Mouse (Mus musculus) cerebral cortex, adult 2 months (tissue): Measurements from ENCODE around the gene Olfr281.

Source experiments
- WGBS: fragments of 180-500 bp; shearing (Covaris S2); methylation state at CpG from one replicate; pipeline ENCODE4 v1.1.7; 2018; 5-methylcytosine and 5-hydroxymethylcytosine counted together

The Olfr281 gene

DNA sequence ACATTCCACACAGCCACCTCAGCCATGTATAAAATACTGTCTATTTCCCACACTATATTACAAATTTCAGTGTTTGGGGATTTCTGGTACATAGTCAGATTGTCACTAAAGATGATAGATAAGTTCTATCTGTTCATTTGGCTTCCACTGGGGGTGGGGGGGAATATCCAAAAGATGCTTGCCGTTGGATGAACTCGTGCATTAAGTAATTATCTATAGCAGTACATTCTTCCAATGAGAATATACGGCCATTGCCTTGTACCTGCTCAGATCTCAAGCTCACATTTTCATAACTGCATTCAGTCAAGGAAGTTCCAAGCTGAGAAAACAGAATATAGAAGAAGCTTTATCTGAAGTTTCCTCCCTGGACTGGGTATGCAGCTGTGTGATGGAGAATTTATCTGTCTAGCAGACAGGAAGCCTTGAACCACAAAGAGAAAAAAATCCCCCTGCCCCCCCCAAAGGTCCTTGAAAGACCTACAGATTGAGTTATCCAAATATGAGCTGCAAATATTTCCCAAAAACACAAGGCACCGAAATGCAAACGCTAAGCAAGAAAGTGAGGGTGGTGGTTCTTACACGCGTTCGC lies 34.1 kb downstream of the Olfr281 start:
- WGBS = 94% methylated on average over 8 of the region's 8 CpGs

DNA sequence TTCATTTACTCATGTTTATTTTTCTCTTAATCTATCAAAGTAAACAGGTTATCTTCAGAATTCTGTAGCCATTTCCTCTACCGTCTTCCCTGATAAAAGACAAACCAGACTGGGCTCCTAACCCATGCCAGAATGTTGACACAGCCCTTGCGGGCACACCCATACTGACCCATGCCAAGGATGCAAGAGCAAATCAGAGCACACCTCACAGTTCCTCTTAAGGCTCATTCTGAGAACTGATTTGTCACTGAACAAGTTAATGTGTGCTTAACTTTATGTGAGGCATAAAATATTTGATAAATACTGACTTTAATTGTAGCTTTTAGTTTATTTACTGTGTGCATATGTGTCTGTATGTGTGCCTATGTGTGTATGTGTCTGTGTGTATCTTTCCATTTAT lies 38.9 kb downstream of the Olfr281 start:
- 77% methylated on average over 2 of the region's 2 CpGs for WGBS

DNA sequence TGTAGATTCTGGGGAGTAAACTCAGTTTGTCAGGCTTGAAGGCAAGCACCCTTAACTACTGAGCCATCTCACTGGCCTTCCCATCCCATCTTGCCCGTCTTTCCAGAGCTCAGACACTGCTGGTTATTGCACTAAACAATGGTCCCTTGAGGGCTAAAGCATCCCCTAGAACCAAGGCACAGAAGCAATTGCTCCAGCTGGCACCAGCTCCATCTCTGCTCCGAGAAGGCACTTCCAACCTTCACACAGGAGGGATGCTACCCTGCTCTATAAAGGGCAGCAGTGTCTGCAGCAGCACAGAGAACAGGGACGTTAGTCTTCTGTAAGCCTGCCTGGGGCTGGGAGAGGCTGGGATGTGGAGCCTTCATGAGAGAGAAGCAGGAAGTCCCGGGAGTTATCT lies 39.7 kb downstream of the Olfr281 start, which contains the start of gene Olfr279:
TSS of gene Olfr279 (plus strand) at position 301 of the 400 bp plus-strand sequence.
- 53% methylated on average over 4 of the region's 4 CpGs for WGBS

DNA sequence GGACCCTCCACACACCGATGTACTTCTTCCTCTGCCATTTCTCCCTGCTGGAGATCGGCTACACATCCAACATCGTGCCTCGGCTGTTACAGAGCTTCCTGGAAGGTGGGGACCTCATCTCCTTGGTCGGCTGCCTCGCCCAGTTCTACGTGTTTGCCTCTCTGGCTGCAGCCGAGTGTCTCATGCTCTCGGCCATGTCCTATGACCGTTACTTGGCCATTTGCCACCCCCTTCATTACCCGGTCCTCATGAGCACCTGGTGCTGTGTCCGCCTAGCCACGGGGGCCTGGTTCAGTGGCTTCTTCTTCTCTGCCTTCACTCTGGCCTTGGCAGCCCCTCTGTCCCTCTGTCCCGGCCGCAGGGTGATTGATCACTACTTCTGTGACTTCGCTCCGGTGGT lies 45.2 kb downstream of the Olfr281 start:
- 91% methylated on average over 17 of the region's 17 CpGs for WGBS

DNA sequence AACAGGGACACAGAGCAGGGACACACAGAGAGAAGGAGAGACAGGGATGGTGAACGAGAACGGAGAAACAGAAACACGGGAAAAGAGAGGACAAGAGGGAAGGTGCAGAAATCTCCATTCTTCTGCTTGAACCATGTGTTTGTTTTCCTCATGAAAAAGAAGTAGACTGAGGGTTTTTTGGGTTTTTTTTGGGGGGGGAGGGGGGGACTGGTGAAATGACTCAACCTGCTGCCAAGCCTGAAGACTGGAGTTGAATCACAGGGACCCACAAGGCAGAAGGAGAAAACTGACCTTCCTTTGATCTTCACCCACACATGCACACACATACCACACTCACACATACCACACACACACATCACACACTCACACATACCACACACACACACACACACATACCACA lies 50.9 kb downstream of the Olfr281 start:
- 90% methylated on average over 3 of the region's 3 CpGs for WGBS

DNA sequence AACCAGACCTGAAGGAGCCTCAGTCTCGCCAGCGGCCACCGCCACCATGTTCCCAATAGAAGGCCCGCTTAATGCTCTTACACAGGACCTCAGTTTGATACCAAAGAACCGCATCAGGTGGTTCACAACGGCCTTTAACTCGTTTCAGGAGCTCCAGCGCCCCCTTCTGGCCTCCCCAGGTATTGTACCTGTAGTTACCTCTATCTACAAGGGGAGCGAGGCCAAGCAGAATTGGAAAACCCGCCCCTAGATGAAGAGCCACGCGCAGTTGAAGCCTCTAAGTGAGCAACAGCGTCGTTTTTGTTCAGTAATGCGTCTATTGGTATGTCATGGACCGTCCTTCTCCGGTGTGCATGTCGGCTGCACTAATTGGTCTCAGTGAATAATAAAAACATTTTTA lies 52.1 kb downstream of the Olfr281 start:
- 15% methylated on average over 18 of the region's 18 CpGs for WGBS

DNA sequence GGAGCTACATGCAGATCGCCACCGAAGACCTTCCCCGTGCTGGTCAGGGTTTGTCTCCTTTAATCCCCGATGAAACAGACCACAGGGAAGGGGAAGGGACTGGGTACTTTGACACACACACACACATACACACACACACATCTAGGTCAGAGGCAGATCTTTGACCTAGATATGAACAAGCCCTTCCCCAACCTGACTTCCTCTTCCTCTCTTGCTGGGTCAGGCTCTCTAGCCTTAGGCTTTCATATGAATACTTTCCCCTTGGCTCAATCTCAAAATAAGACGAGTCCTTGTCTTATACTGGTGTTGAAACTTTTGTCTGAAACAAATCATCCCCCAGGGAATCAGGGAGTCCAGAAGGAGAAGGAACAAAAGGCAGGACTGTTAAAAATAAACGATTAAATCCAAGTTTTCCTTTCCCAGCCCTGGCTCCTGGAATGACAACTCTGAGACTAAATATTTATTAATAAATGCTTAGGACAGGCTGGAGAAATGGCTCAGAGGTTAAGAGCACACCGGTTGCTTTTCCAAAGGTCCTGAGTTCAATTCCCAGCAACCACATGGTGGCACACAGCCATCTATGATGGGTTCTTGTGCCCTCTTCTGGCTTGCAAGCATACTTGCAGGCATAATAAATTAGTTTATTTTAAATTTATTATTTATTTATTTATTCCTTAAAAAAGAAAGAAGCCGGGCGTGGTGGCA lies 54.0 kb downstream of the Olfr281 start:
- 78% methylated on average over 9 of the region's 9 CpGs for WGBS

DNA sequence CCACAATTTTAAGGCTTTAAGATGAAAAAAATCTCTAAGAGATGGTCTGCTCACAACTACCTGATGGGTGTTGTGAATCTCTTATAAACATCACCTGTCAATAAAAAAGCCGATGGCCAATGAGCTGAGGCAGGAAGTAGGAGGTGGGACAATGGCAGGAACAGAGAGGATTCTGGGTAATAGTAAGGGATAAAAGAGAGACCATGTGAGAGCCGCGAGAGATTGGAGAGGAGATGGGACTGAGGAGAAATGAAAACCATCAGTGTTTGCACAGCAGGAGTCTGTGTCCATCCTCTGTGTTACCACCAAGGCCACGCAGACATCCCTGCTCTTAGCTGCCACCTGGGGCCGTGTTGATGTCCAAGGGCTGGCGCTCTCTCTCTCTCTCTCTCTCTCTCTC lies 54.9 kb downstream of the Olfr281 start:
- 85% methylated on average over 6 of the region's 6 CpGs for WGBS

DNA sequence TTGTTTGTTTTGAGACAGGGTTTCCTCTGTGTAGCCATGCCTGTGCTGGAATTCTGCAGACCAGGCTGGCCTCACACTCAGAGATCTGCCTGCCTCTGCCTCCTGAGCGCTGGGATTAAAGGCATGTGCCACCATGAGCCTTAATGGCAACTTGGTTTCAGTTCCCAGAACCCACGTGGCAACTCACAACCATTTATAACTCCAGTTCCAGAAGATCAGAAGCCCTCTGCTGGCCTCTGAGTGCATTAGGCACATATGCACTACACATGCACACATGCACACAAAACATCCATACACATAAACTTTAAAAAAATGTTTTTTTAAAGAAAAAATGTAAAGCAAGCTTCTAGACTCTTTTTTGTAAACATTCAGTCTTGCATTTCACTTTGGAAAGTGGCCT lies 57.0 kb downstream of the Olfr281 start:
- WGBS = 66% methylated on average over 2 of the region's 2 CpGs
